Mouse (Mus musculus) ES-E14 (cell line): Measurements from ENCODE around the gene Dlg4. TPM values are rescaled to one million over a fixed set of nuclear protein-coding genes. Genes with fewer than 3 reads are reported as not detected.
A peak's percentile ranks its signal among the peaks of the same experiment; 100 is the strongest.

ENCODE experiments used
- DNase-seq: peaks from one replicate; pipeline ENCODE4 v3.0.0-alpha.2; 2013; ENCODE audit warnings: low read depth, low spot score
- H3K27ac ChIP-seq: 2 replicates; pipeline ENCODE4 v1.5.1; 2012; ENCODE audit warnings: low read depth, mild to moderate bottlenecking, low read length, moderate library complexity, mixed read lengths; ENCODE audit not compliant: poor library complexity, insufficient read depth, severe bottlenecking
- H3K36me3 ChIP-seq: 2 replicates; pipeline ENCODE4 v1.6.1; 2012; ENCODE audit warnings: mild to moderate bottlenecking, low read length, moderate library complexity, mixed read lengths; ENCODE audit not compliant: control insufficient read depth, poor library complexity, insufficient read depth, severe bottlenecking
- H3K4me1 ChIP-seq, 2 experiments: fragments of 150-350 bp in 1 of 2; sonication (generic) in 1 of 2; 2 replicates each; pipeline ENCODE4 v1.6.1; 2012; ENCODE audit warnings: low read length in 2 of 2, mild to moderate bottlenecking in 1 of 2, mixed read lengths in 1 of 2; ENCODE audit not compliant: control insufficient read depth in 2 of 2, insufficient read depth in 2 of 2, poor library complexity in 1 of 2
- H3K4me3 ChIP-seq, 2 experiments: fragments of 150-350 bp in 1 of 2; sonication (generic) in 1 of 2; 2 replicates each; pipeline ENCODE4 v1.5.1; 2012; ENCODE audit warnings: low read length in 2 of 2, low read depth in 1 of 2, mild to moderate bottlenecking in 1 of 2, mixed read lengths in 1 of 2; ENCODE audit not compliant: insufficient read depth in 1 of 2, poor library complexity in 1 of 2, severe bottlenecking in 1 of 2
- H3K9ac ChIP-seq: 2 replicates; pipeline ENCODE4 v1.6.1; 2012; ENCODE audit warnings: low read depth, mild to moderate bottlenecking, low read length, mixed read lengths; ENCODE audit not compliant: poor library complexity, insufficient read depth, severe bottlenecking
- H3K9me3 ChIP-seq: fragments of 150-350 bp; sonication (generic); 2 replicates; pipeline ENCODE4 v1.6.1; 2012; ENCODE audit warnings: low read depth, mild to moderate bottlenecking, low read length; ENCODE audit not compliant: control insufficient read depth, insufficient read depth
- CHD2 ChIP-seq: IDR thresholded peaks from 2 replicates; pipeline ENCODE4 v1.6.1; 2014; ENCODE audit warnings: mild to moderate bottlenecking, low read depth, low read length, inconsistent platforms
- HCFC1 ChIP-seq: IDR thresholded peaks from 2 replicates; pipeline ENCODE4 v1.6.1; 2012; ENCODE audit warnings: low read length, inconsistent platforms, borderline replicate concordance; ENCODE audit not compliant: insufficient read depth
- MAFK ChIP-seq: IDR thresholded peaks from 2 replicates; pipeline ENCODE4 v1.6.1; 2014; ENCODE audit warnings: mild to moderate bottlenecking, low read depth, low read length, inconsistent platforms; ENCODE audit not compliant: insufficient read depth
- ZC3H11A ChIP-seq: IDR thresholded peaks from 2 replicates; pipeline ENCODE4 v1.6.1; 2012; ENCODE audit warnings: low read depth, mild to moderate bottlenecking, inconsistent platforms, low read length, borderline replicate concordance
- ZNF384 ChIP-seq: IDR thresholded peaks from 2 replicates; pipeline ENCODE4 v1.6.1; 2012; ENCODE audit warnings: low read depth, low read length, inconsistent platforms
- in situ Hi-C, 2 experiments: fragments of 600-800 bp; cut with MboI; formaldehyde crosslinking; loops; one replicate each; pipeline ENCODE4 v1.15.1; 2025; ENCODE audit warnings: low sequenced_read_pairs in 2 of 2, inconsistent platforms in 1 of 2; ENCODE audit not compliant: unreplicated experiment in 2 of 2
- total RNA-seq: library from RNA; depleted of rRNA; stranded (reverse); fragments of 300-350 nt; gene quantifications from 2 replicates; pipeline ENCODE4 v1.2.3, GENCODE M21; 2012

The Dlg4 gene
- total RNA-seq, 1 experiment, result 11.4 TPM

GRCm38 (mm10) chr11:70002471-70002870, 14.3 kb upstream of the Dlg4 start:
- TF ChIP-seq ZNF384 (no peak), ZC3H11A (no peak), MAFK (no peak), CHD2 (no peak), HCFC1 (no peak)
- in situ Hi-C loops, result no loop called here
- Histone ChIP-seq H3K4me1 (peaks cover 12 to 28% of the 10 kb centered on the region in 2 experiments), H3K9ac (no peak overlapping the region), H3K9me3 (no peaks in the 10 kb centered on the region), H3K4me3 (peak overlapping the region in 1 of 2 experiments; percentile 7; a peak in 1 of 4 replicates), H3K27ac (no peak overlapping the region), H3K36me3 (peaks cover 52% of the 10 kb centered on the region)
- no peak for DNase-seq

DNA sequence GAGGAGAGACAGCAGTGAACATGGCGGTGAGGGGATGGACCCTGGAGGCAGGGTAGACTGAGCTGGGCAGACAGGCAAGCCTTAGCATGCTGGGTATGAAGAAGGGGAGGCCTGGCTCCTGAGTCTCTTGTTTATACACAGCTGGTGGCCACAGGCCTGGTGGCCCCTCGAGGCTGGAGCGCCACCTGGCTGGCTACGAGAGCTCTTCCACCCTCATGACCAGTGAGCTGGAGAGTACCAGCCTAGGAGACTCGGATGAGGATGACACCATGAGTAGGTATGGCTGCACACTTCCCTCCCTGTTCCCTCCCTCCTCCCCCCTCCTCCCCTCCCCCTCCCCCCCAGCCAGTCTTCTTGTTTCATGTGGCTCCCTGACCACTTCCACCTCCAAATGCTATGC, 11.2 kb upstream of the Dlg4 start:
- H3K27ac ChIP-seq, result no peak overlapping the region
- TF ChIP-seq ZC3H11A (no peak), ZNF384 (no peak), CHD2 (no peak), MAFK (no peak), HCFC1 (no peak)
- peaks cover 56% of the 10 kb centered on the region for H3K36me3 ChIP-seq
- in situ Hi-C loops, result no loop called here
- peaks cover 7 to 22% of the 10 kb centered on the region in 2 experiments for H3K4me1 ChIP-seq
- H3K9me3 ChIP-seq, result no peaks in the 10 kb centered on the region
- no peak for DNase-seq
- no peak overlapping the region for H3K9ac ChIP-seq
- no peak overlapping the region for H3K4me3 ChIP-seq

GRCm38 (mm10) chr11:70010033-70010432, 6.7 kb upstream of the Dlg4 start:
- H3K36me3 ChIP-seq, result peaks cover 72% of the 10 kb centered on the region
- in situ Hi-C loops, result no loop called here
- TF ChIP-seq ZC3H11A (no peak), CHD2 (no peak)
- no peak for DNase-seq
- peaks cover 3 to 18% of the 10 kb centered on the region in 2 experiments; a peak in 2 of 4 replicates for H3K4me1 ChIP-seq
- no peaks in the 10 kb centered on the region for H3K9me3 ChIP-seq
- no peak overlapping the region for H3K27ac ChIP-seq
- H3K4me3 ChIP-seq, result no peak overlapping the region
- H3K9ac ChIP-seq, result no peak overlapping the region

GRCm38 (mm10) chr11:70010548-70010947, 6.2 kb upstream of the Dlg4 start:
- Histone ChIP-seq H3K36me3 (peaks cover 67% of the 10 kb centered on the region), H3K9me3 (no peaks in the 10 kb centered on the region), H3K4me3 (no peak overlapping the region), H3K9ac (no peak overlapping the region), H3K4me1 (peaks cover 0 to 13% of the 10 kb centered on the region in 2 experiments; a peak in 1 of 4 replicates), H3K27ac (no peak overlapping the region)
- in situ Hi-C loops, result no loop called here
- TF ChIP-seq MAFK (no peak), HCFC1 (no peak)
- no peak for DNase-seq

GRCm38 (mm10) chr11:70010961-70011360, 5.8 kb upstream of the Dlg4 start:
- Histone ChIP-seq H3K9ac (no peak overlapping the region), H3K9me3 (no peaks in the 10 kb centered on the region), H3K27ac (no peak overlapping the region), H3K36me3 (peaks cover 64% of the 10 kb centered on the region), H3K4me1 (peaks cover 0 to 10% of the 10 kb centered on the region in 2 experiments; a peak in 1 of 4 replicates), H3K4me3 (no peak overlapping the region)
- in situ Hi-C loops, result no loop called here
- no peak for DNase-seq
- TF ChIP-seq HCFC1 (no peak), ZC3H11A (no peak), CHD2 (no peak), ZNF384 (no peak), MAFK (no peak)
